Comparison of ENCODE assay signal across 21 mouse cellular contexts in genomic region chr5:133598105-133598504, GRCm38 (mm10).
"Had no signal": no experiment of that assay in that cellular context is flagged by ENCODE, and none has a peak within 500 bp of the region (broad histone marks: within the 10 kb centered on the region; RNA-seq: fewer than 3 reads in every experiment).

No protein-coding gene starts in this region.

- H3K27me3 ChIP-seq: liver, embryonic 12.5 days; lung, embryonic 15.5 days; midbrain, embryonic 12.5 days; midbrain, embryonic 15.5 days; neural tube, embryonic 13.5 days; neural tube, embryonic 15.5 days; stomach, embryonic 15.5 days had no signal

- H3K4me3 ChIP-seq: liver, embryonic 12.5 days; lung, embryonic 15.5 days; midbrain, embryonic 10.5 days; midbrain, embryonic 12.5 days; midbrain, embryonic 15.5 days; myocyte; neural tube, embryonic 13.5 days; neural tube, embryonic 15.5 days; stomach, embryonic 15.5 days had no signal

- H3K4me1 ChIP-seq: liver, embryonic 12.5 days; lung, embryonic 15.5 days; midbrain, embryonic 10.5 days; neural tube, embryonic 15.5 days; stomach, embryonic 15.5 days had no signal

- ATAC-seq: liver, embryonic 12.5 days; lung, postnatal 0 days; midbrain, embryonic 15.5 days had no signal

- DNase-seq: lung, adult 2 months; lung, postnatal 36 days; right cerebral cortex, adult 18-20 months; right cerebral cortex, postnatal 25 days; right cerebral cortex, postnatal 4 days; spleen, adult 18-20 months; thymus, adult 2 months; thymus, postnatal 25 days; thymus, postnatal 4 days had no signal

- H3K4me2 ChIP-seq: liver, embryonic 12.5 days; lung, embryonic 15.5 days; midbrain, embryonic 12.5 days; midbrain, embryonic 15.5 days; neural tube, embryonic 13.5 days; neural tube, embryonic 15.5 days; stomach, embryonic 15.5 days had no signal

- H3K9ac ChIP-seq: liver, embryonic 12.5 days; liver, embryonic 14.5 days; lung, embryonic 15.5 days; midbrain, embryonic 12.5 days; midbrain, embryonic 15.5 days; neural tube, embryonic 13.5 days; neural tube, embryonic 15.5 days; stomach, embryonic 15.5 days had no signal

- H3K9me3 ChIP-seq: lung, embryonic 15.5 days; midbrain, embryonic 10.5 days; midbrain, embryonic 12.5 days; midbrain, embryonic 15.5 days; neural tube, embryonic 15.5 days; stomach, embryonic 15.5 days had no signal

- H3K27ac ChIP-seq: liver, embryonic 12.5 days; liver, embryonic 14.5 days; lung, embryonic 15.5 days; midbrain, embryonic 10.5 days; midbrain, embryonic 12.5 days; midbrain, embryonic 15.5 days; neural tube, embryonic 13.5 days; neural tube, embryonic 15.5 days; stomach, embryonic 15.5 days; stomach, postnatal 0 days had no signal

- H3K36me3 ChIP-seq: liver, embryonic 12.5 days; lung, embryonic 15.5 days; midbrain, embryonic 10.5 days; midbrain, embryonic 12.5 days; midbrain, embryonic 15.5 days; neural tube, embryonic 13.5 days; neural tube, embryonic 15.5 days; stomach, embryonic 15.5 days had no signal
